Mouse (Mus musculus) intestine, postnatal 0 days (tissue): ENCODE data around the gene Uqcrq. TPM values are rescaled to one million over a fixed set of nuclear protein-coding genes. Genes with fewer than 3 reads are reported as not detected.
A peak's percentile ranks its signal among the peaks of the same experiment; 100 is the strongest.

Experiments used
- ATAC-seq: fragments of 200-750 bp; cut with Nextera tagmentation; 2 replicates; pipeline ENCODE4 v1.8.0; 2017; ENCODE audit warnings: mild to moderate bottlenecking, moderate TSS enrichment, moderate library complexity
- H3K27ac ChIP-seq: fragments of 300-500 bp; sonication (generic); 2 replicates; pipeline ENCODE4 v1.5.1; 2014; ENCODE audit warnings: mild to moderate bottlenecking, low read depth, low read length, moderate library complexity
- H3K27me3 ChIP-seq: fragments of 300-500 bp; sonication (generic); replicated peaks from 2 replicates; pipeline ENCODE4 v1.6.1; 2014; ENCODE audit warnings: low read length, mixed read lengths; ENCODE audit not compliant: control insufficient read depth, insufficient read depth
- H3K36me3 ChIP-seq: fragments of 300-500 bp; sonication (generic); 2 replicates; pipeline ENCODE4 v1.6.1; 2014; ENCODE audit warnings: mild to moderate bottlenecking, moderate library complexity; ENCODE audit not compliant: control insufficient read depth, insufficient read depth
- H3K4me1 ChIP-seq: fragments of 300-500 bp; sonication (generic); replicated peaks from 2 replicates; pipeline ENCODE4 v1.6.1; 2014; ENCODE audit warnings: antibody characterized with exemption, low read length, mixed read lengths; ENCODE audit not compliant: control insufficient read depth, insufficient read depth
- H3K4me2 ChIP-seq: fragments of 300-500 bp; sonication (generic); replicated peaks from 2 replicates; pipeline ENCODE4 v1.6.1; 2014; ENCODE audit warnings: low read depth, mild to moderate bottlenecking, moderate library complexity
- H3K4me3 ChIP-seq: fragments of 300-500 bp; sonication (generic); 2 replicates; pipeline ENCODE4 v1.5.1; 2014; ENCODE audit warnings: low read depth, low read length
- H3K9ac ChIP-seq: fragments of 300-500 bp; sonication (generic); 2 replicates; pipeline ENCODE4 v1.6.1; 2014; ENCODE audit warnings: mild to moderate bottlenecking, low read depth, low read length
- H3K9me3 ChIP-seq: fragments of 300-500 bp; sonication (generic); 2 replicates; pipeline ENCODE4 v1.6.1; 2016; ENCODE audit warnings: mixed run types; ENCODE audit not compliant: control insufficient read depth
- CTCF ChIP-seq: sonication (generic); IDR thresholded peaks from 2 replicates; pipeline ENCODE4 v1.5.1; 2016; ENCODE audit warnings: low read depth, mild to moderate bottlenecking, control low read depth, antibody characterized with exemption, moderate library complexity
- WGBS: fragments of 180-500 bp; shearing (Covaris S2); extraction: QIAGEN DNeasy Blood & Tissue Kit; methylation state at CpG from one replicate; pipeline ENCODE4 v1.1.7; 2014; 5-methylcytosine and 5-hydroxymethylcytosine counted together
- polyA plus RNA-seq: library from polyadenylated mRNA; unstranded; fragments of >200 nt; fragmentation: Nextera tagmentation; extraction: Ambion mirVana; gene quantifications from 2 replicates; pipeline ENCODE4 v1.2.1, GENCODE M21; 2015

Gene Uqcrq
- polyA plus RNA-seq, 1 experiment from 2014 or later = 2,040 TPM

DNA sequence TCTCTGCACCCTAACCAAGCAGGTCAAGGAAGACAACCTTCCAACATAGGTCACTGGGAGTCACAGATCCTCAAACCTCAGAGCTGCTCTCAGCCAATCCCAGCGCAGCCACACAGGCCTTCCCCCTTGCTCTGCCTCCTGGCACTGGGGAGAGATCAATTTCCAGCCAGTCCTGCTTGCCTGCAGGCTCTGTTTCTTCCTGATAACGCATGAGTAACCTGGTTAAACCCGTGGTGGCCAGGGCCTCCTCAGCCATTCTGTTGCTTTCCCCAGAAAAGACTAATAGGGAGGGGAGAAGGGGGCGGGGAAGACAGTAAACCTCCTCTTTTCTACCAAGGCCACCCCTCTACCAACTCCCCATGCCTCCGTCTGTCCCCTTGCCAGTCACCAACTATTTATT is 31.1 kb upstream of the Uqcrq start:
- WGBS = 40% methylated on average over 5 of the region's 5 CpGs
- H3K9ac ChIP-seq = no peak overlapping the region
- TF ChIP-seq CTCF = no peak
- no peak overlapping the region for H3K4me3 ChIP-seq
- no peaks in the 10 kb centered on the region for H3K36me3 ChIP-seq
- no peak overlapping the region for H3K27ac ChIP-seq
- ATAC-seq = no peak
- H3K27me3 ChIP-seq = peaks cover 39% of the 10 kb centered on the region
- H3K4me1 ChIP-seq = no peaks in the 10 kb centered on the region
- no peak overlapping the region for H3K4me2 ChIP-seq
- H3K9me3 ChIP-seq = no peaks in the 10 kb centered on the region

DNA sequence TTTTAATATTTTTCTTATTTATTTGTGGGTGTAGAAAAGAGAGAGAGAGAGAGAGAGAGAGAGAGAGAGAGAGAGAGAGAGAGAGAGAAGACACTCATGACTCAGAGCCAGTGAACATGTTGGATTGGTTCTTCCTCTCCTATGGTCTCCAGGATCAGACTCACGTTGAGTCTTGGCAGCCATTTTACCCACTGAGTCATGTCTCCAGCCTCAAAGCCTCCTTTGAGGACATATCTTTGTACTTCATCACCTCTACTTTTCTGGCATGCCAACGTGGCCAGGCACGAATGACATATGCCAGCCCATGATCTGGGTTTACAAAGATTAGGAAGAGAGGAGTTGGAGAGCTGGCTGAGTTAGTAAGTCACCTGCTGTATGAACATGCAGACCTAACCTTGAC is 29.6 kb upstream of the Uqcrq start:
- H3K27ac ChIP-seq = no peak overlapping the region
- no peak overlapping the region for H3K4me3 ChIP-seq
- H3K9me3 ChIP-seq = no peaks in the 10 kb centered on the region
- H3K36me3 ChIP-seq = no peaks in the 10 kb centered on the region
- no peak overlapping the region for H3K9ac ChIP-seq
- ATAC-seq = no peak
- H3K27me3 ChIP-seq = peaks cover 29% of the 10 kb centered on the region
- H3K4me1 ChIP-seq = no peaks in the 10 kb centered on the region
- H3K4me2 ChIP-seq = no peak overlapping the region
- 84% methylated on average over 3 of the region's 3 CpGs for WGBS
- no peak for TF ChIP-seq CTCF

DNA sequence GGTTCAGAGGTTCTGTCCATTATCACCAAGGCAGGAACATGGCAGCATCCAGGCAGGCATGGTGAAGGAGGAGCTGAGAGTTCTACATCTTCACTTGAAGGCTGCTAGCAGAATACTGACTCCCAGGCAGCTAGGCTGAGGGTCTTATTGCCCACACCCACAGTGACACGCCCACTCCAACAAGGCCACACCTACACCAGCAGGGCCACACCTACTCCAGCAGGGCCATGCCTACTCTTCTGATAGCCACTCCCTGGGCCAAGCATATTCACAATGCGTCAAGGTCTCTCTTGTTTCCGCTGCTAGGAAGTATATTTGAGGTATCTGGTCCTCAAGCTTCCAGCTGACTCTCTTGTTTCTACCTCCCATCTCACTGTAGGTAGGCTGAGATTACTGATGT is 28.4 kb upstream of the Uqcrq start:
- Histone ChIP-seq H3K9me3 (no peaks in the 10 kb centered on the region), H3K4me1 (no peaks in the 10 kb centered on the region), H3K4me3 (no peak overlapping the region), H3K9ac (no peak overlapping the region), H3K27ac (no peak overlapping the region), H3K4me2 (no peak overlapping the region), H3K36me3 (no peaks in the 10 kb centered on the region), H3K27me3 (peaks cover 21% of the 10 kb centered on the region)
- no peak for ATAC-seq
- no peak for TF ChIP-seq CTCF
- 58% methylated on average over 3 of the region's 3 CpGs for WGBS

DNA sequence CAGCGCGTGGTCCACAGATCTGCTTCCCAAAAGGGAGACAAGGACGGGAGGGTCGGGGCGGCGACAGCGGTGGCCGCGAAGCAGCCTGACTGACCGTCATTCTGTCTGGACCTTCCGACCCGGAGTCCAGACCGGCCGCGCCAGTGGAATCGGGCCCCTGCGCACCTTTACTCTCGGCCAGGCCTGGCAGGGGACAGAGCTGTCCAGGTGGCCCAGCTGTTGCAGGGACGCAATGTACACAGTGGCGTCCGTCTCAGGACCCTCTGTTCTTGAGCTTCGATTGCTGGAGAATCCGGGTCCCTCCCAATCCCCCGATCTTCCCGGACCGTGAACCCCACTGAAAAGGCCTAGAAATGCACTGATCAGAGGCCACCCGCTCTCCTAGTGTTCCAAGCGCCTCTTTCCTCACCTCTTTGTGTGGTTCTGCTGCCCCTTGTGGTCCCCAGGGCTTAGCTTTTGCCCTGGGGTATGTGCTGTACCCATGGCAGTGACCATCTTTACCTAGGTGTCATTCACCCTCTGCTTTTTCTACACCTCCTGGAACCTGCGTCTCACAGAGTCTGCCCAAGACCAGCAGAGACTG is 26.8 kb upstream of the Uqcrq start:
- H3K9ac ChIP-seq = peak overlapping the region; percentile 80
- H3K4me1 ChIP-seq = no peaks in the 10 kb centered on the region
- H3K4me3 ChIP-seq = peak overlapping the region; percentile 61
- peak; percentile 46 for ATAC-seq
- 15% methylated on average over 29 of the region's 29 CpGs for WGBS
- H3K27me3 ChIP-seq = peaks cover 5% of the 10 kb centered on the region; the same call in 1 of the 2 replicates
- H3K27ac ChIP-seq = peak overlapping the region; percentile 66; the same call in 1 of the 2 replicates
- no peaks in the 10 kb centered on the region for H3K36me3 ChIP-seq
- peak overlapping the region; percentile 96 for H3K4me2 ChIP-seq
- TF ChIP-seq CTCF = peak; percentile 67
- H3K9me3 ChIP-seq = no peaks in the 10 kb centered on the region

DNA sequence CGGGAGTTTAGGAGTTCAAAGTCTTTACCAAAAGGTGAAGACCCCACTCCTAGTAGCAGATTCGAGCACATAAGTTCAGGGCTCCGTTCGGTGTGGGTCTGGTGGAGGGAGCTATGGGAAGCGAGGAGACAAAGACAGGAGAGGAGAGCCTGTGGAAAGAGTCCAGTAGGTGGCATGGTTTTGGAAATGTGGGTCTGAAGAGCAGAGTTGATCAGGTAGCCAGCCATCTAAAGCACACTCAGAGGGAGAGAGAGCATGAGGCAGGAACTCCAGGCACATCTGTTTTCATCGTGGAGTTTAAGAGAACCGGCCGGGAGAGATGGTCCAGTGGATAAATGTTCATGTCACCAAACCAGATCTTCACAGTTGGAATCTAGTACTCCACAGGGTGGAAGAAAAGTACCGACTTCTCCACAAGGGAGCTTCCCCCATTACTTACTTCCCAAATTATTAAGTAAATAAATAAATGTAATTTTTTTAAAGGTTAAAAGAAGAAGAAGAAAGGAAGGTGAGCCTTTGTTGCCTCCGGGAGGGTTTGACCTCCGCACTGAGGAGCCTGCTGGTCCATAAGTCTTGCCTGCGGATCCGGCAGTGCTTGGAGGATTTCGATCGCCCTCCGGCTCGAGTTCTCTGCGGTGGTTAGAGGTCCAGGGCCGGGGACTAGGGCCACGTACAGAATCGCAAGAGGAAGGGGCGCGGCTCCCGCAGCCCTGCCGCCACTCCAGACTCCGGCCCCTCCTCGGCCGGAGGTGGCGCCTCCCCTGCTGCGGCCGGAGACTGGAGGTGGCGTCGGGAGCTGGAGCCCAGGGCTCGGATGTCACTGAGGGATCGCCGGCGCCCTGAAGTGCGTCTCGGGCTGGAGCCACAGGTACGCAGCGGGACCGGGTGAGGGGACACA is 26.1 kb upstream of the Uqcrq start, which contains the start of the genes Gm10447 and Shroom1:
Gene Gm10447, minus strand, starts transcription at position 637 of the 898 bp plus-strand sequence.
Gene Shroom1, plus strand, starts transcription at position 732 of the 898 bp plus-strand sequence.
- H3K9ac ChIP-seq = peak within 1 kb of the TSS; percentile 80
- no peaks in the 10 kb centered on the region for H3K4me1 ChIP-seq
- H3K36me3 ChIP-seq = no peaks in the 10 kb centered on the region
- ATAC-seq = peak; percentile 66
- 4% methylated on average over 42 of the region's 42 CpGs for WGBS
- H3K4me2 ChIP-seq = peak within 1 kb of the TSS; percentile 96
- peak; percentile 73 for TF ChIP-seq CTCF
- peak within 1 kb of the TSS; percentile 61 for H3K4me3 ChIP-seq
- no peaks in the 10 kb centered on the region for H3K9me3 ChIP-seq
- H3K27ac ChIP-seq = peak within 1 kb of the TSS; percentile 66; the same call in 1 of the 2 replicates
- no peaks in the 10 kb centered on the region for H3K27me3 ChIP-seq

DNA sequence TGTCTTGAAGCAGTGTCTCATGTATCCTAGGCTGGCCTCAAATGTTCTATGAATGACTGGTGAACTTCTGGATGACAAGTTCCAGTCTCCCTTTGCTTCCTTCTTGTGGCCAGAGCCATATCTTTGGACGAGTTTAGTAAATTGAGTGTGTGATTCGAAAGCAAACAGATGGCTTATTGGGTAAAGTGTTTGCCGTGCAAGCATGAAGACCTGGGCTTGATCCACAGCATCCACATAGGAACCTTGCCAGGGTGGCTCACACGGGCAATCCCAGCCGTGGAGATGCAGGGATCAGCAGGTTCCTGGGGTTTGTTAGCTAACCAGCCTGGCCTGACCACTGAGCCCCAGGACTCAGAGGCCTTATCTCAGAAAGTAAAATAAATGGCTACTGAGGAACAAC is 22.4 kb upstream of the Uqcrq start:
- Histone ChIP-seq H3K4me1 (0 out of 2 replicates have a peak, but pooled peaks cover 4% of the 10 kb centered on the region), H3K27me3 (no peaks in the 10 kb centered on the region), H3K9ac (no peak overlapping the region), H3K36me3 (no peaks in the 10 kb centered on the region), H3K4me3 (no peak overlapping the region), H3K9me3 (no peaks in the 10 kb centered on the region), H3K27ac (no peak overlapping the region), H3K4me2 (no peak overlapping the region)
- ATAC-seq = no peak
- no peak for TF ChIP-seq CTCF
- WGBS = 64% methylated on average over 5 of the region's 5 CpGs
